Mouse (Mus musculus) embryonic fibroblast, embryonic 13.5 days (primary cell): Measurements from ENCODE around the gene Ankrd28.

Experiments used
- CTCF ChIP-seq: IDR thresholded peaks from 2 replicates; pipeline ENCODE4 v1.5.1; 2011; ENCODE audit warnings: mild to moderate bottlenecking, control low read depth, low read length, moderate library complexity, borderline replicate concordance; ENCODE audit not compliant: insufficient read depth
- POLR2A ChIP-seq: IDR thresholded peaks from 2 replicates; pipeline ENCODE4 v1.6.1; 2011; ENCODE audit warnings: low read depth, mild to moderate bottlenecking, control low read depth, low read length, moderate library complexity

DNA sequence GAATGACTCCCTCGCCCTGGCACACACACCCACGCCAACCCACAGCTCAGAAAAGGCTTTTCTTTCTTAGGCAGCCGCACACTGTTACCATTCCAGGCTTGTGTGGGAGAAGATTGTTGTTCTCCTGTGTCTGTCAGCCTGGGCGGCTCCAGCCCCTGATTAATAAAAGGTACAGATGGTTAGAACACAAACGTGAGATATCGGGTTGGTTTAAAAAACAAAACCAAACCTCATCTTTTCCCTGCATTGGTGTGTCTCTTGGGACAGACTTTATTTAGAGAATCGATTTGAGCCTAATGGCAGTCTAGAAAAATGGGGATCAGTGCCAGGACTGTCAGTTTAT is 890 bp upstream of the Ankrd28 start:
- TF ChIP-seq CTCF: no peak
- no peak for TF ChIP-seq POLR2A
